Comparison of ENCODE assay signal across 10 mouse cellular contexts in genomic region chr11:24091393-24092080, GRCm38 (mm10). TPM values are rescaled to one million over a fixed set of nuclear protein-coding genes. Genes with fewer than 3 reads are reported as not detected.
DNase-seq lines count a peak whose midpoint lies in the region; ATAC-seq and TF ChIP-seq lines count a peak whose summit lies in the region.
"Had no signal": no experiment of that assay in that cellular context is flagged by ENCODE, and none has a peak within 500 bp of the region (broad histone marks: within the 10 kb centered on the region; RNA-seq: fewer than 3 reads in every experiment).

No protein-coding gene starts in this region.

- no peak for TF ChIP-seq CTCF in heart, adult 2 months (IDR thresholded peaks at IDR 0.05)
- no peak for TF ChIP-seq CTCF in E14TG2a.4 (conservative IDR thresholded peaks at IDR 0.05; ENCODE audit: low read length)

- intact Hi-C loops in heart, adult 2 months (cut with DNase I) = no loop called here

- H3K9me3 ChIP-seq in heart, embryonic 12.5 days (replicated peaks) = no peaks in the 10 kb centered on the region
- H3K9me3 ChIP-seq in E14TG2a.4 (ENCODE audit: low read length) = no peaks in the 10 kb centered on the region
- H3K9me3 ChIP-seq in forebrain, embryonic 15.5 days = no peaks in the 10 kb centered on the region
- H3K9me3 ChIP-seq in midbrain, embryonic 12.5 days = no peaks in the 10 kb centered on the region
- H3K9me3 ChIP-seq: kidney, embryonic 15.5 days had no signal

- peaks cover 23% of the 10 kb centered on the region for H3K36me3 ChIP-seq in heart, embryonic 12.5 days
- no peaks in the 10 kb centered on the region for H3K36me3 ChIP-seq in heart, adult 2 months (ENCODE audit: control insufficient read depth, insufficient read depth, low read length)
- H3K36me3 ChIP-seq in E14TG2a.4 (ENCODE audit: insufficient read depth, low read length) = peaks cover 15% of the 10 kb centered on the region; the same call in 1 of the 2 replicates
- peaks cover 5% of the 10 kb centered on the region; the same call in 1 of the 2 replicates for H3K36me3 ChIP-seq in forebrain, embryonic 15.5 days
- peaks cover 28% of the 10 kb centered on the region for H3K36me3 ChIP-seq in midbrain, embryonic 12.5 days
- H3K36me3 ChIP-seq: kidney, embryonic 15.5 days had no signal

- peak overlapping the region; percentile 35 for H3K4me2 ChIP-seq in heart, embryonic 12.5 days
- peak overlapping the region; percentile 48 for H3K4me2 ChIP-seq in forebrain, embryonic 15.5 days (replicated peaks)
- peak overlapping the region; percentile 12; the same call in 1 of the 2 replicates for H3K4me2 ChIP-seq in midbrain, embryonic 12.5 days (replicated peaks)
- H3K4me2 ChIP-seq: kidney, embryonic 15.5 days had no signal

- WGBS in heart, embryonic 12.5 days = 42% methylated on average over 15 of the region's 15 CpGs
- WGBS in heart, adult 2 months = 70% methylated on average over 15 of the region's 15 CpGs
- 21% methylated on average over 15 of the region's 15 CpGs for WGBS in forebrain, embryonic 15.5 days
- WGBS in midbrain, embryonic 12.5 days = 25% methylated on average over 15 of the region's 15 CpGs

- no peak for ATAC-seq in heart, embryonic 12.5 days (ENCODE audit: insufficient number of reproducible peaks, low FRiP score)
- no peak for ATAC-seq in forebrain, embryonic 15.5 days (replicated peaks)
- ATAC-seq in midbrain, embryonic 12.5 days (ENCODE audit: low FRiP score, low read depth) = peak; percentile 32

- TF ChIP-seq EP300 in heart, adult 2 months (IDR thresholded peaks at IDR 0.05; ENCODE audit: insufficient read depth, low read depth, low read length) = no peak

- peaks cover 27% of the 10 kb centered on the region for H3K4me1 ChIP-seq in heart, embryonic 12.5 days (replicated peaks)
- H3K4me1 ChIP-seq in heart, adult 2 months (ENCODE audit: control insufficient read depth, insufficient read depth, low read length) = no peaks in the 10 kb centered on the region
- peaks cover 25% of the 10 kb centered on the region for H3K4me1 ChIP-seq in E14TG2a.4 (replicated peaks; ENCODE audit: low read depth, low read length)
- H3K4me1 ChIP-seq in forebrain, embryonic 15.5 days = peaks cover 92% of the 10 kb centered on the region
- H3K4me1 ChIP-seq in midbrain, embryonic 12.5 days = peaks cover 84% of the 10 kb centered on the region

- TF ChIP-seq POLR2A in heart, adult 2 months (IDR thresholded peaks at IDR 0.05; ENCODE audit: insufficient read depth, low read depth, low read length) = no peak

- H3K79me2 ChIP-seq in heart, adult 2 months (replicated peaks; ENCODE audit: control insufficient read depth, insufficient read depth, low read length) = no peaks in the 10 kb centered on the region

- H3K9ac ChIP-seq in heart, embryonic 12.5 days = no peak overlapping the region
- no peak overlapping the region for H3K9ac ChIP-seq in heart, adult 2 months (ENCODE audit: low read depth, low read length)
- H3K9ac ChIP-seq in forebrain, embryonic 15.5 days (replicated peaks) = peak overlapping the region; percentile 47
- no peak overlapping the region for H3K9ac ChIP-seq in midbrain, embryonic 12.5 days (replicated peaks)
- H3K9ac ChIP-seq: kidney, embryonic 15.5 days had no signal

- no peaks in the 10 kb centered on the region for H3K27me3 ChIP-seq in heart, embryonic 12.5 days (replicated peaks)
- no peaks in the 10 kb centered on the region for H3K27me3 ChIP-seq in heart, adult 2 months (ENCODE audit: control insufficient read depth, insufficient read depth, low read length)
- peaks cover 5% of the 10 kb centered on the region; the same call in 1 of the 2 replicates for H3K27me3 ChIP-seq in E14TG2a.4 (ENCODE audit: insufficient read depth, low read length)
- no peaks in the 10 kb centered on the region for H3K27me3 ChIP-seq in forebrain, embryonic 15.5 days
- H3K27me3 ChIP-seq in midbrain, embryonic 12.5 days = no peaks in the 10 kb centered on the region

- no peak overlapping the region for H3K4me3 ChIP-seq in heart, embryonic 12.5 days
- H3K4me3 ChIP-seq in heart, adult 2 months = no peak overlapping the region
- H3K4me3 ChIP-seq in E14TG2a.4 (replicated peaks; ENCODE audit: low read length) = peak overlapping the region; percentile 37
- H3K4me3 ChIP-seq in forebrain, embryonic 15.5 days = peak overlapping the region; percentile 21
- H3K4me3 ChIP-seq in midbrain, embryonic 12.5 days = no peak overlapping the region
- H3K4me3 ChIP-seq: kidney, embryonic 15.5 days had no signal

- no peak for DNase-seq in heart, adult 2 months
- no peak for DNase-seq in gastrocnemius, adult 18-20 months (ENCODE audit: low spot score)
- no peak for DNase-seq in ovary, postnatal 14 days (ENCODE audit: low spot score)
- no peak for DNase-seq in cerebellum, postnatal 14 days
- DNase-seq: embryo, embryonic 11 days had no signal

- no peak overlapping the region for H3K27ac ChIP-seq in heart, embryonic 12.5 days (ENCODE audit: poor library complexity, severe bottlenecking)
- H3K27ac ChIP-seq in heart, adult 2 months = no peak overlapping the region
- H3K27ac ChIP-seq in forebrain, embryonic 15.5 days (replicated peaks) = peak overlapping the region; percentile 86
- no peak overlapping the region for H3K27ac ChIP-seq in midbrain, embryonic 12.5 days (replicated peaks)
- H3K27ac ChIP-seq: kidney, embryonic 15.5 days had no signal

RNA-seq across cellular contexts. Expression of gene Bcl11a, which starts 13.7 kb away (rescaled TPM):
- polyA plus RNA-seq in heart, embryonic 12.5 days (2016; fragmentation: Nextera tagmentation; extraction: Ambion mirVana) = 18.1 and 19.3 TPM in 2 replicates
- total RNA-seq in heart, adult 2 months (2021) = 1 to 10 TPM; 2.4 to 4.2 TPM
- 1.1 and 1.7 TPM in 2 replicates for polyA plus RNA-seq in heart, adult 2 months (2012; rRNA removed)
- 204 and 215 TPM in 2 replicates for polyA plus RNA-seq in forebrain, embryonic 15.5 days (2015; fragmentation: Nextera tagmentation; extraction: Ambion mirVana)
- 66.0 and 67.3 TPM in 2 replicates for polyA plus RNA-seq in midbrain, embryonic 12.5 days (2016; fragmentation: Nextera tagmentation; extraction: Ambion mirVana)
- total RNA-seq in gastrocnemius, adult 18-20 months (2021) = under 1 TPM in 1 of 2 experiments, not detected in 1; 0.05 TPM

RNA-seq across cellular contexts. Expression of gene A830031A19Rik, which starts 16.7 kb away (rescaled TPM):
- polyA plus RNA-seq in heart, embryonic 12.5 days (2016; fragmentation: Nextera tagmentation; extraction: Ambion mirVana) = not detected in 2 replicates
- not detected for total RNA-seq in heart, adult 2 months (2021)
- polyA plus RNA-seq in heart, adult 2 months (2012; rRNA removed) = not detected in 2 replicates
- 0.26 TPM in 1 of 2 replicates, not detected in the other for polyA plus RNA-seq in forebrain, embryonic 15.5 days (2015; fragmentation: Nextera tagmentation; extraction: Ambion mirVana)
- polyA plus RNA-seq in midbrain, embryonic 12.5 days (2016; fragmentation: Nextera tagmentation; extraction: Ambion mirVana) = not detected in 2 replicates
- total RNA-seq in gastrocnemius, adult 18-20 months (2021) = not detected
- polyA plus RNA-seq: kidney, embryonic 15.5 days had no signal

Comparison
In these comparisons a context has a peak if more than half of its experiments do, and no peak if none do; other contexts are left out.
1. H3K4me3 ChIP-seq: peak in E14TG2a.4 (single experiment) and forebrain, embryonic 15.5 days (single experiment); none in heart, embryonic 12.5 days (single experiment), heart, adult 2 months (single experiment) and midbrain, embryonic 12.5 days (single experiment).
2. Peak in every context shown above with its lines, with median percentiles within 50 percentile points of each other: H3K4me2 ChIP-seq.